Mouse (Mus musculus) heart, postnatal 0 days (tissue): ENCODE measurements around the gene Aox2. TPM values are rescaled to one million over a fixed set of nuclear protein-coding genes. Genes with fewer than 3 reads are reported as not detected.

Source experiments
- ATAC-seq: fragments of 200-750 bp; cut with Nextera tagmentation; 2 replicates; pipeline ENCODE4 v1.8.0; 2017; ENCODE audit warnings: low read depth, moderate number of reproducible peaks, moderate library complexity; ENCODE audit not compliant: insufficient read depth
- DNase-seq: peaks from one replicate; pipeline ENCODE4 v3.0.0-alpha.2; 2016; ENCODE audit warnings: low spot score
- H3K27ac ChIP-seq: fragments of 300-500 bp; sonication (generic); 2 replicates; pipeline ENCODE4 v1.5.1; 2014; ENCODE audit warnings: low read depth, mild to moderate bottlenecking
- H3K27me3 ChIP-seq: fragments of 300-500 bp; sonication (generic); 2 replicates; pipeline ENCODE4 v1.6.1; 2014; ENCODE audit warnings: low read length, mixed read lengths; ENCODE audit not compliant: control insufficient read depth, insufficient read depth
- H3K36me3 ChIP-seq: fragments of 300-500 bp; sonication (generic); replicated peaks from 2 replicates; pipeline ENCODE4 v1.6.1; 2014; ENCODE audit warnings: low read length, mixed read lengths; ENCODE audit not compliant: control insufficient read depth, insufficient read depth
- H3K4me1 ChIP-seq: fragments of 300-500 bp; sonication (generic); 2 replicates; pipeline ENCODE4 v1.6.1; 2014; ENCODE audit warnings: antibody characterized with exemption; ENCODE audit not compliant: control insufficient read depth, insufficient read depth
- H3K4me2 ChIP-seq: fragments of 300-500 bp; sonication (generic); 2 replicates; pipeline ENCODE4 v1.6.1; 2014; ENCODE audit warnings: low read depth, mild to moderate bottlenecking, low read length, moderate library complexity
- H3K4me3 ChIP-seq: fragments of 300-500 bp; sonication (generic); 2 replicates; pipeline ENCODE4 v1.5.1; 2014; ENCODE audit warnings: low read depth, low read length
- H3K9ac ChIP-seq: fragments of 300-500 bp; sonication (generic); replicated peaks from 2 replicates; pipeline ENCODE4 v1.6.1; 2014; ENCODE audit warnings: low read depth, low read length, mixed read lengths
- H3K9me3 ChIP-seq: fragments of 300-500 bp; sonication (generic); replicated peaks from 2 replicates; pipeline ENCODE4 v1.6.1; 2016; ENCODE audit warnings: low read length; ENCODE audit not compliant: control insufficient read depth
- CTCF ChIP-seq: IDR thresholded peaks from 2 replicates; pipeline ENCODE4 v1.5.1; 2016; ENCODE audit warnings: antibody characterized with exemption, control low read depth, low read depth
- EP300 ChIP-seq: IDR thresholded peaks from 2 replicates; pipeline ENCODE4 v1.6.1; 2016; ENCODE audit warnings: antibody characterized with exemption, low read depth
- WGBS: fragments of 180-500 bp; shearing (Covaris S2); extraction: QIAGEN DNeasy Blood & Tissue Kit; methylation state at CpG from one replicate; pipeline ENCODE4 v1.1.7; 2014; 5-methylcytosine and 5-hydroxymethylcytosine counted together
- polyA plus RNA-seq: library from polyadenylated mRNA; unstranded; fragments of >200 nt; fragmentation: Nextera tagmentation; extraction: Ambion mirVana; gene quantifications from 2 replicates; pipeline ENCODE4 v1.2.1, GENCODE M21; 2015
- total RNA-seq: library from RNA; depleted of rRNA; stranded (reverse); fragments of >200 nt; gene quantifications from 2 replicates; pipeline ENCODE4 v1.2.3, GENCODE M21; 2014; ENCODE audit warnings: low replicate concordance

Aox2 gene
- total and polyA plus RNA-seq, 2 experiments from 2014 or later = 0.08 TPM; not detected in 1

- DNase-seq (no peak), ATAC-seq (no peak)
- 91% methylated on average over 5 of the region's 5 CpGs for WGBS
- Histone ChIP-seq H3K27ac (no peak overlapping the region), H3K9ac (no peak overlapping the region), H3K4me2 (no peak overlapping the region), H3K9me3 (no peaks in the 10 kb centered on the region), H3K4me1 (no peaks in the 10 kb centered on the region), H3K36me3 (peaks cover 75% of the 10 kb centered on the region), H3K4me3 (no peak overlapping the region), H3K27me3 (no peaks in the 10 kb centered on the region)
- TF ChIP-seq EP300 (no peak), CTCF (no peak)
These were observed 125.6 kb downstream of the Aox2 start for GRCm38 (mm10) chr1:58403745-58404144.

GRCm38 (mm10) chr1:58407321-58407720 is 129.2 kb downstream of the Aox2 start:
- Histone ChIP-seq H3K4me3 (no peak overlapping the region), H3K27ac (no peak overlapping the region), H3K27me3 (no peaks in the 10 kb centered on the region), H3K9me3 (no peaks in the 10 kb centered on the region), H3K4me2 (no peak overlapping the region), H3K4me1 (no peaks in the 10 kb centered on the region), H3K9ac (no peak overlapping the region), H3K36me3 (peaks cover 69% of the 10 kb centered on the region)
- TF ChIP-seq EP300 (no peak), CTCF (no peak)
- DNase-seq (no peak), ATAC-seq (no peak)
- 96% methylated on average over 7 of the region's 7 CpGs for WGBS

GRCm38 (mm10) chr1:58408141-58408540 is 130.0 kb downstream of the Aox2 start:
- 82% methylated on average over 6 of the region's 6 CpGs for WGBS

DNA sequence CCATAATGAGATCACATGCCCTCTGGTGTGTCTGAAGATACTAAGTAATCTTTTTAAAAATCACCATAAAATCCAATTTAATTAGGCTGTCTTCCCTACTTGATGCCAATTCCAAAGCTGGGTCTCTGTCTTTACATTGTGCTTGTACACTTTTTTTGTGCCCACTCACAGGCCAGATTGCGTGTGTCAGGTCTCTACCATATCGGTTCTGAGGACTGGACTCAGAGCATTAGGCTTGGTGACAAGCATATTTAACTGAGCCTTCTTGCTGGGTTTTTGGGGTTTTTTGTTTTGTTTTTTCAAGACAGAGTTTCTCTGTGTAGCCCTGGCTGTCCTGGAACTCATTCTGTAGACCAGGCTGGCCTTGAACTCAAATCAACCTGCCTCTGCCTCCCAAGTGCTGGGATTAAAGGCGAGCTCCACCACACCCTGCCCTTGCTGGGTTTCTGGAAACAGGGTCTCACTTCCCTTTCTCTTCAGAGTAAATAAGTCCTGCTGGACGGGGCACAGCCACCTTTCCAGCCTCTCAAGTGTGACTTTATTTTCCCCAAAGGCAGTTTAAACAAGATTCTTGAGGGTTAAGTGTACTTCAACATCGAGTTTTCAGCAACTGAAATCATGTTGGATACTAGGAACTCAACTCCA is 131.5 kb downstream of the Aox2 start:
- H3K9me3 ChIP-seq = no peaks in the 10 kb centered on the region
- H3K36me3 ChIP-seq = peaks cover 70% of the 10 kb centered on the region
- ATAC-seq = no peak
- H3K4me2 ChIP-seq = no peak overlapping the region
- 81% methylated on average over 5 of the region's 5 CpGs for WGBS
- H3K9ac ChIP-seq = no peak overlapping the region
- DNase-seq = no peak
- TF ChIP-seq CTCF (no peak), EP300 (no peak)
- H3K27me3 ChIP-seq = no peaks in the 10 kb centered on the region
- H3K4me1 ChIP-seq = no peaks in the 10 kb centered on the region
- no peak overlapping the region for H3K27ac ChIP-seq
- H3K4me3 ChIP-seq = no peak overlapping the region

More at GRCm38 (mm10) chr1:58408141-58408540, 130.0 kb downstream of the Aox2 start:
- Histone ChIP-seq H3K4me1 (no peaks in the 10 kb centered on the region), H3K27ac (no peak overlapping the region), H3K27me3 (no peaks in the 10 kb centered on the region), H3K4me3 (no peak overlapping the region), H3K9ac (no peak overlapping the region), H3K36me3 (peaks cover 69% of the 10 kb centered on the region), H3K4me2 (no peak overlapping the region), H3K9me3 (no peaks in the 10 kb centered on the region)
- no peak for ATAC-seq
- TF ChIP-seq EP300 = no peak
- no peak for TF ChIP-seq CTCF
- DNase-seq = no peak

GRCm38 (mm10) chr1:58410198-58410588 is 132.1 kb downstream of the Aox2 start:
- DNase-seq = no peak
- H3K27me3 ChIP-seq = no peaks in the 10 kb centered on the region
- H3K4me2 ChIP-seq = no peak overlapping the region
- TF ChIP-seq CTCF (no peak), EP300 (no peak)
- ATAC-seq = no peak
- H3K9ac ChIP-seq = no peak overlapping the region
- H3K27ac ChIP-seq = no peak overlapping the region
- 83% methylated on average over 3 of the region's 3 CpGs for WGBS
- H3K9me3 ChIP-seq = no peaks in the 10 kb centered on the region
- H3K36me3 ChIP-seq = peaks cover 72% of the 10 kb centered on the region
- H3K4me1 ChIP-seq = no peaks in the 10 kb centered on the region
- H3K4me3 ChIP-seq = no peak overlapping the region

DNA sequence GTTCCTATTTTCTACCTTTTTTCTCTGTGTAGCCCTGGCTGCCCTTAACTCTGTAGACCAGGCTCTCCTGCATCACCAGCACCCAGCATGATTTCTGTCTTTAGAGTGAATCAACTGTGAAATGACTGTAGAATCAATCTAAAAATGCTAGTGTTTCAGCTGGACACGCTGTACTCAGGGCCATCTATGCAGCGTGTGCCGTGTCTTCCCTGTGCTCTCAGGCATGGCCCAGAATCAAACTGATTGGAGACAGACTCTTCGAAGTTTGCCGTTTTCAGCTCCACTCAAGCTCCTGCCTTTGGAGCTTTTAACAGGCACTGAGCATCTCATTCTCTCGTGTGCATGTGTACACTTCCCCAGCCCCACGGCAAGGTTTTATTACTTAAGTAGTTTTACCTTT is 132.7 kb downstream of the Aox2 start:
- Histone ChIP-seq H3K4me2 (no peak overlapping the region), H3K9ac (no peak overlapping the region), H3K9me3 (no peaks in the 10 kb centered on the region), H3K4me3 (no peak overlapping the region), H3K36me3 (peaks cover 73% of the 10 kb centered on the region), H3K27ac (no peak overlapping the region), H3K27me3 (no peaks in the 10 kb centered on the region), H3K4me1 (no peaks in the 10 kb centered on the region)
- ATAC-seq (no peak), DNase-seq (no peak)
- no peak for TF ChIP-seq EP300
- TF ChIP-seq CTCF = no peak
- WGBS = 84% methylated on average over 7 of the region's 7 CpGs
